Mouse (Mus musculus) heart, postnatal 0 days (tissue): ENCODE data around the gene Hoxc6. TPM values are rescaled to one million over a fixed set of nuclear protein-coding genes. Genes with fewer than 3 reads are reported as not detected.

Source experiments
- ATAC-seq: fragments of 200-750 bp; cut with Nextera tagmentation; 2 replicates; pipeline ENCODE4 v1.8.0; 2017; ENCODE audit warnings: low read depth, moderate number of reproducible peaks, moderate library complexity; ENCODE audit not compliant: insufficient read depth
- DNase-seq: peaks from one replicate; pipeline ENCODE4 v3.0.0-alpha.2; 2016; ENCODE audit warnings: low spot score
- H3K27ac ChIP-seq: fragments of 300-500 bp; sonication (generic); 2 replicates; pipeline ENCODE4 v1.5.1; 2014; ENCODE audit warnings: low read depth, mild to moderate bottlenecking
- H3K27me3 ChIP-seq: fragments of 300-500 bp; sonication (generic); 2 replicates; pipeline ENCODE4 v1.6.1; 2014; ENCODE audit warnings: low read length, mixed read lengths; ENCODE audit not compliant: control insufficient read depth, insufficient read depth
- H3K36me3 ChIP-seq: fragments of 300-500 bp; sonication (generic); replicated peaks from 2 replicates; pipeline ENCODE4 v1.6.1; 2014; ENCODE audit warnings: low read length, mixed read lengths; ENCODE audit not compliant: control insufficient read depth, insufficient read depth
- H3K4me1 ChIP-seq: fragments of 300-500 bp; sonication (generic); 2 replicates; pipeline ENCODE4 v1.6.1; 2014; ENCODE audit warnings: antibody characterized with exemption; ENCODE audit not compliant: control insufficient read depth, insufficient read depth
- H3K4me2 ChIP-seq: fragments of 300-500 bp; sonication (generic); 2 replicates; pipeline ENCODE4 v1.6.1; 2014; ENCODE audit warnings: low read depth, mild to moderate bottlenecking, low read length, moderate library complexity
- H3K4me3 ChIP-seq: fragments of 300-500 bp; sonication (generic); 2 replicates; pipeline ENCODE4 v1.5.1; 2014; ENCODE audit warnings: low read depth, low read length
- H3K9ac ChIP-seq: fragments of 300-500 bp; sonication (generic); replicated peaks from 2 replicates; pipeline ENCODE4 v1.6.1; 2014; ENCODE audit warnings: low read depth, low read length, mixed read lengths
- H3K9me3 ChIP-seq: fragments of 300-500 bp; sonication (generic); replicated peaks from 2 replicates; pipeline ENCODE4 v1.6.1; 2016; ENCODE audit warnings: low read length; ENCODE audit not compliant: control insufficient read depth
- CTCF ChIP-seq: IDR thresholded peaks from 2 replicates; pipeline ENCODE4 v1.5.1; 2016; ENCODE audit warnings: antibody characterized with exemption, control low read depth, low read depth
- EP300 ChIP-seq: IDR thresholded peaks from 2 replicates; pipeline ENCODE4 v1.6.1; 2016; ENCODE audit warnings: antibody characterized with exemption, low read depth
- WGBS: fragments of 180-500 bp; shearing (Covaris S2); extraction: QIAGEN DNeasy Blood & Tissue Kit; methylation state at CpG from one replicate; pipeline ENCODE4 v1.1.7; 2014; 5-methylcytosine and 5-hydroxymethylcytosine counted together
- polyA plus RNA-seq: library from polyadenylated mRNA; unstranded; fragments of >200 nt; fragmentation: Nextera tagmentation; extraction: Ambion mirVana; gene quantifications from 2 replicates; pipeline ENCODE4 v1.2.1, GENCODE M21; 2015
- total RNA-seq: library from RNA; depleted of rRNA; stranded (reverse); fragments of >200 nt; gene quantifications from 2 replicates; pipeline ENCODE4 v1.2.3, GENCODE M21; 2014; ENCODE audit warnings: low replicate concordance

The Hoxc6 gene
- total and polyA plus RNA-seq, 2 experiments from 2014 or later: not detected

GRCm38 (mm10) chr15:103005797-103006196 is 7.7 kb downstream of the Hoxc6 start:
- ATAC-seq (no peak), DNase-seq (no peak)
- TF ChIP-seq CTCF: no peak
- TF ChIP-seq EP300: no peak
- H3K27me3 ChIP-seq: peaks cover 98% of the 10 kb centered on the region
- no peak overlapping the region for H3K4me2 ChIP-seq
- no peak overlapping the region for H3K4me3 ChIP-seq
- no peaks in the 10 kb centered on the region for H3K9me3 ChIP-seq
- H3K9ac ChIP-seq: no peak overlapping the region
- no peak overlapping the region for H3K27ac ChIP-seq
- H3K36me3 ChIP-seq: no peaks in the 10 kb centered on the region
- peaks cover 11% of the 10 kb centered on the region for H3K4me1 ChIP-seq
- 12% methylated on average over 5 of the region's 5 CpGs for WGBS

GRCm38 (mm10) chr15:103006326-103006725 is 8.3 kb downstream of the Hoxc6 start:
- Histone ChIP-seq H3K4me3 (no peak overlapping the region), H3K4me1 (peaks cover 5% of the 10 kb centered on the region), H3K27ac (no peak overlapping the region), H3K4me2 (no peak overlapping the region), H3K9me3 (no peaks in the 10 kb centered on the region), H3K27me3 (peaks cover 99% of the 10 kb centered on the region), H3K9ac (no peak overlapping the region), H3K36me3 (no peaks in the 10 kb centered on the region)
- 6% methylated on average over 1 of the region's 1 CpGs for WGBS
- TF ChIP-seq CTCF (no peak), EP300 (no peak)
- ATAC-seq (no peak), DNase-seq (no peak)

DNA sequence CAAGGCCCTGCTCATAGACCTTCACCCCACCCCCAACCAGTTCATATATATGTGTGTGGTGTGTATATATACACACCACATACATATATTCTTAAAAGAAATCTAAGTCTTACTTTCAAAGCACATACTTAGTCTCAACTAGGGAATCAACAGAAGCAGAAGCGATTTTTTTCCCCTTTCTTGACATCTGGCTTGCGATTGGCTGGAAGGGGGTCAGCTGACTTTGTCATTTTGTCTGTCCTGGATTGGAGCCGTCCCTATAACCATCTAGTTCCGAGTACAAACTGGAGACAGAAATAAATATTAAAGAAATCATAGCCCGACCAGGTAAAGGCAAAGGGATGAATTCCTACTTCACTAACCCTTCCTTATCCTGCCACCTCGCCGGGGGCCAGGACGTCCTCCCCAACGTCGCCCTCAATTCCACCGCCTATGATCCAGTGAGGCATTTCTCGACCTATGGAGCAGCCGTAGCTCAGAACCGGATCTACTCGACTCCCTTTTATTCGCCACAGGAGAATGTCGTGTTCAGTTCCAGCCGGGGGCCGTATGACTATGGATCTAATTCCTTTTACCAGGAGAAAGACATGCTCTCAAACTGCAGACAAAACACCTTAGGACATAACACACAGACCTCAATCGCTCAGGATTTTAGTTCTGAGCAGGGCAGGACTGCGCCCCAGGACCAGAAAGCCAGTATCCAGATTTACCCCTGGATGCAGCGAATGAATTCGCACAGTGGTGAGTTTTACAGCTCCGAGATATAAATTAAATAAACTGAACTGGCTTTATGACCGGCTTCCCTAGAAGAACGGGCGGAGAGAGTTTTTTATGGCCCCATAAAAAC is 11.4 kb downstream of the Hoxc6 start:
- Histone ChIP-seq H3K4me1 (no peaks in the 10 kb centered on the region), H3K9ac (no peak overlapping the region), H3K27ac (no peak overlapping the region), H3K36me3 (no peaks in the 10 kb centered on the region), H3K9me3 (no peaks in the 10 kb centered on the region), H3K27me3 (peaks cover 99% of the 10 kb centered on the region), H3K4me3 (no peak overlapping the region), H3K4me2 (no peak overlapping the region)
- ATAC-seq (no peak), DNase-seq (no peak)
- 2% methylated on average over 27 of the region's 27 CpGs for WGBS
- no peak for TF ChIP-seq CTCF
- no peak for TF ChIP-seq EP300

DNA sequence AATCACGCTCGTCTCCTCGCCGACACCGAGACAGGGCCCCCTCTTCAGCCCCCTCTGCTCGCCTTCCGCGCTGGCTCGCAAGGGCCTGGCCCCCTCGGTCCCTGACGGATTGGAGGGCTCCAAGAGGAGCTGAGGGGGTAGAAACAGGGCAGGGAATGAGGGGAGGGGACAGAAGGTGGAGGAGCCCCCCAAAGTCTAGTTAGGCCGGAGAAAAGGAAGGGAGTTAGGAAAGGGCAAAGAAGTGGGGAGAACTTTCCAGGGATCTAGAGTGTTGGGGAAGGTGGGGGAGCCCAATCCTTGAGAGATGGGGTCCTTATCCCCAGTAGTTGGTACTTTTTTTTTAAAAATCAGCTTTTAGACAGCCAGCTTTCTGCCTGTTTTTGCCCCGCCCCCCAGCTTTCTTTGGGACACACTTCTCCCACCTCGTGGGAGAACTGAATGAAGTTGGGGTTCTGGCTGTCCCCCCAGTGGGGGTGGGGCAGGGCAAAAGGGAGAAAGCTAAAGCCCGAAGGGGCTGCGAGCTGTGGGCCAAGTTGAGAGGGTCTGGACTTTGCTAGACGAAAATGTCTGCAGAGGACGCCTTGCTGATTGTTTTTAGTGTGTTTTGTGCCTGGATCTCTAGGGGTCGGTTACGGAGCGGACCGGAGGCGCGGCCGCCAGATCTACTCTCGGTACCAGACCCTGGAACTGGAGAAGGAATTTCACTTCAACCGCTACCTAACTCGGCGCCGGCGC is 12.2 kb downstream of the Hoxc6 start:
- Histone ChIP-seq H3K9ac (no peak overlapping the region), H3K4me2 (no peak overlapping the region), H3K4me3 (no peak overlapping the region), H3K27ac (no peak overlapping the region), H3K4me1 (no peaks in the 10 kb centered on the region), H3K9me3 (no peaks in the 10 kb centered on the region), H3K36me3 (no peaks in the 10 kb centered on the region), H3K27me3 (peaks cover 99% of the 10 kb centered on the region)
- DNase-seq: no peak
- WGBS: 4% methylated on average over 31 of the region's 31 CpGs
- no peak for ATAC-seq
- TF ChIP-seq CTCF (no peak), EP300 (no peak)

GRCm38 (mm10) chr15:103010847-103011555 is 12.9 kb downstream of the Hoxc6 start:
- DNase-seq (no peak), ATAC-seq (no peak)
- no peaks in the 10 kb centered on the region for H3K9me3 ChIP-seq
- H3K27ac ChIP-seq: no peak overlapping the region
- H3K36me3 ChIP-seq: no peaks in the 10 kb centered on the region
- H3K4me3 ChIP-seq: no peak overlapping the region
- no peak for TF ChIP-seq EP300
- TF ChIP-seq CTCF: no peak
- peaks cover 99% of the 10 kb centered on the region for H3K27me3 ChIP-seq
- 3% methylated on average over 28 of the region's 28 CpGs for WGBS
- no peaks in the 10 kb centered on the region for H3K4me1 ChIP-seq
- H3K9ac ChIP-seq: no peak overlapping the region
- no peak overlapping the region for H3K4me2 ChIP-seq
